Mouse (Mus musculus) large intestine, adult 2 months (tissue): Measurements from ENCODE around the gene Ang4. TPM values are rescaled to one million over a fixed set of nuclear protein-coding genes. Genes with fewer than 3 reads are reported as not detected.
"Not testable (repeated sequence)": the region's sequence is repeated elsewhere in the genome, so short reads cannot be mapped to it uniquely, and the experiment has no call there.

Experiments
- DNase-seq: peaks from one replicate; pipeline ENCODE4 v3.0.0-alpha.2; 2012; ENCODE audit warnings: low read depth, low spot score
- WGBS: fragments of 180-500 bp; shearing (Covaris S2); methylation state at CpG from one replicate; pipeline ENCODE4 v1.1.7; 2018; 5-methylcytosine and 5-hydroxymethylcytosine counted together
- polyA plus RNA-seq: library from polyadenylated mRNA; depleted of rRNA; stranded (reverse); fragments of >200 nt; gene quantifications from 2 replicates; pipeline ENCODE4 v1.2.3, GENCODE M21; 2012; rRNA removed

Ang4 gene
- polyA plus RNA-seq: 726 and 776 TPM in 2 replicates

DNA sequence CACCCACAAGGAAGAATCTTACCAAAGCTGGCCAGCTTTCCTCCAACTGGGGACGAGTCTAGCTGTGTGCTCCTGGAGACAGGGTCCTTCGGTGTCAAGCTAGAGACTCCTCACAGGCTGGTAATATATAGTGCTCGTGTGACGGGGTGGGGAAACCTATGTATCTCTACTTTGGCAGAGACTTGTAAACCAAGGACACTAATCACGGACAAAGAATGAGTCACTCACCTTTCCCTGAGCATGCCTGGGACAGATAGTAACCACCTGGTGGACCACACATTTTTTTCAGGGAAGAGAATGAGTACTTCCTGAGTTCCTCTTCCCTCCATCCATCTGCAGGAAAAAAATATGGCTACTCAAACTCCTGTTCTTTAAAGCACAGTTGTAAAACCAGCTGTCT is at the start of gene Ang4:
TSS of gene Ang4 (minus strand) at position 101 of the 400 bp plus-strand sequence.
- 50% methylated on average over 5 of the region's 5 CpGs for WGBS

GRCm38 (mm10) chr14:51799746-51800145 is 26.4 kb upstream of the Ang4 start, which contains the start of gene AY358078:
TSS of gene AY358078 (plus strand) at chr14:51800046.
- WGBS: 86% methylated on average over 2 of the region's 2 CpGs
- no peak for DNase-seq

More for the DNA sequence above, at the start of gene Ang4:
- DNase-seq: no peak

GRCm38 (mm10) chr14:51794106-51794505 is 20.7 kb upstream of the Ang4 start:
- peak; percentile 38 for DNase-seq
- 4% methylated on average over 2 of the region's 2 CpGs for WGBS

GRCm38 (mm10) chr14:51789196-51789595 is 15.8 kb upstream of the Ang4 start:
- WGBS: 89% methylated on average over 2 of the region's 2 CpGs
- DNase-seq: no peak

DNA sequence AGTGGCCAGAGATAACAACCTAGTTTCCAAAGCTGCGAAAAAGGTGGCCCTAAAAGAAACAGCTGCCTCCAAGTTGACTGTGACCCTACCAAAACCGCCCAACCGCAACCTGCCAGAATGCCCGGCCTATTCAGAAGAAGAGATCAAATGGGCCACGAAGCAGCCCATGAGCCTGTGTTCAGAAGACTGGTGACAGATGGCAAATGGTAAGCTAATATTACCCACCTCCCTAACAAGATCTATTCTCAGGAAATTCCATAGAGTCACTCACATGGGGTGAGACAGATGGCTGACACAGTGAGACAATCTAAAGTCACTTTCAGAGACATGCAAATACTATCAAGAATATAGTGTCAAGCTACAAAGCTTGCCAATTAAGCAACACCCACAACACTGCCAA is 13.7 kb upstream of the Ang4 start:
- WGBS: 75% methylated on average over 5 of the region's 5 CpGs
- peak; percentile 22 for DNase-seq

DNA sequence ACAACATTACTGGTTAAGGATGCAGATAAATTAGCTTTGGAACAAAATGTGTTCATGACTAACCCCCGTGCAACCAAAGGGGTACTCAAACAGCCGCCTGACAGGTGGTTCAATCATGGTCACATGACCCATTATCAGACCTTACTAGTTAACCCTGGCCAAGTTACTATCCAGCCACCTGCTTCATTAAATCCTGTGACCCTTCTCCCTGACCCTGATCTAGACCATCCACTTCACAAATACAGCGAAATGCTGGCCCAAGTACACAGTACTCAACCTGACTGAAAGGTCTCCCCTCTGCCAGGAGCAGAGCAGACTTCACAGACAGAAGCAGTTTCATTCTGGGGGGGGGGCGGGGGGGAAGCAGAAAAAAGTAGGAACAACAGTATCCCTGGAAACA is 12.9 kb upstream of the Ang4 start:
- 68% methylated on average over 4 of the region's 4 CpGs for WGBS
- DNase-seq: no peak

DNA sequence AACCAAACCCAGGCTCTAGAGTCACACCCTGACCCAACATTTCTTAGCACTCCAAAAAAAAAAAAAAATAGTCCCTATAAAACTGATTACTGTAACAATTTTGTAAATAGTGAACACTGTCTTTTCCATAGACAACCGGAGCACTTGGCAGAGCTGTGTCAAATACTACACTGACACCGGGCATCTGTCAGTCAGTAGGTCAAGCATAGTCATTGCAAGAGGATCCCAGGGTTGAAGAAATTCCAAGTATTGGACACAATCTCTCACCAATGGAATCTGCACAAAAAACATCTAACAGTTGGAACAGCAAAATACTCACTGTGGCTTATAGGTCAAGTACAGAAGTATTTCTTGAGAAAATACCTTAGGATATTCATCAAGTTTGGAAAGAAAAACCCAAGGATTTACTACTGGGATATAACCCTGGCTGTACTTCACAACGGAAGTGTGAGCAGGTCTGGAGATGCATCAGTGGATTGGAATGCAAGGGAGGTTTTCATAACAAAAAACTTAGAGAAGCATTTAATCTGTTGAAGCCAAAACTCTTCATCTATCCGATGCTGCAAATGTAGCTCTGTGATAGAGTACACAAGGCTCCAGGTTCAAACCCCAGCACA is 5.6 kb upstream of the Ang4 start:
- DNase-seq: no peak
- 70% methylated on average over 4 of the region's 4 CpGs for WGBS

GRCm38 (mm10) chr14:51777791-51778190 is 4.4 kb upstream of the Ang4 start:
- 92% methylated on average over 1 of the region's 1 CpGs for WGBS

GRCm38 (mm10) chr14:51771378-51771777 is 2.0 kb downstream of the Ang4 start:
- WGBS: 64% methylated on average over 1 of the region's 1 CpGs
- DNase-seq: not testable (repeated sequence)

More at GRCm38 (mm10) chr14:51777791-51778190, 4.4 kb upstream of the Ang4 start:
- no peak for DNase-seq

- 74% methylated on average over 2 of the region's 2 CpGs for WGBS
- DNase-seq: no peak
These were observed 17.4 kb downstream of the Ang4 start for GRCm38 (mm10) chr14:51755944-51756343.

DNA sequence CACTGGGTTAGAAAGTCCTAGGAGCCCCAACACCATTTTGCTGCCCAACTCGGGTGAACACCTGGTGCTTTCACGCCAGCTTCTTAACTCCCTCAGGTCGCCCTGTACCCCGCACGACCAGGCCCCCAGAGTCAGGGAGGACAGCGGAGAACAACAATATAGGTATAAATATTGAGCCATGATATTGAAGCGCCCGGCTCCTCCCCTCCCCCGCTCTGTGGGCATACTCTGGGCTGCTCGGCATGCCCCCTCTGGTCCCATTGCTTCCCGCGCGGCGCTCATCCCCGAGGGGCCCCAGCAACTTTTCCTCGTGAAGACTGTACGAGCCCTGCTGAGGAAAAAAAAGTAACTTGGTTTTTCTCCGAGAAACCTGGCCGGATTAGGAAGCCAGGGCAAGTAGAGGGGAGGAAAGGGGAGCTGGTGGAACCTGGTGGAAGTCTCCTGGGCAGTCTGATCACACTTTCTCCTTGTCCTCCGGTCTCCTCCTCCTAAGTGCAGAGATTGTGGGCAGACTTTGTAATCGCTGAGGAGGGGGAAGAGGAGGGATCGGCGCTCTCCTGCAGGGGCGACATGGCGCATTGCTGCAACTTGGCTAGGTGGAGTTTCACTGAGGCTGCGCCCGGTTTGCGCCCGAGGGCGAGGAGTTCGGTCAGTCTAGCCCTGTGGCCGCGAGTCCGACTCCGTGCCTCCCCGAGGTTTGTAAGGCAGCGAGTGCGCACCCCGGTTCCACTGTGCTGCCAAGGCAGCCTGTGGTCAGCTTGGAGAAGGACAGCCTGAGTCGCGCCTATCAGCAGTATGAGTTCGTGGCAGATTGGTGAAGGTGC is 32.8 kb downstream of the Ang4 start:
- 1% methylated on average over 42 of the region's 42 CpGs for WGBS
- DNase-seq: no peak

DNA sequence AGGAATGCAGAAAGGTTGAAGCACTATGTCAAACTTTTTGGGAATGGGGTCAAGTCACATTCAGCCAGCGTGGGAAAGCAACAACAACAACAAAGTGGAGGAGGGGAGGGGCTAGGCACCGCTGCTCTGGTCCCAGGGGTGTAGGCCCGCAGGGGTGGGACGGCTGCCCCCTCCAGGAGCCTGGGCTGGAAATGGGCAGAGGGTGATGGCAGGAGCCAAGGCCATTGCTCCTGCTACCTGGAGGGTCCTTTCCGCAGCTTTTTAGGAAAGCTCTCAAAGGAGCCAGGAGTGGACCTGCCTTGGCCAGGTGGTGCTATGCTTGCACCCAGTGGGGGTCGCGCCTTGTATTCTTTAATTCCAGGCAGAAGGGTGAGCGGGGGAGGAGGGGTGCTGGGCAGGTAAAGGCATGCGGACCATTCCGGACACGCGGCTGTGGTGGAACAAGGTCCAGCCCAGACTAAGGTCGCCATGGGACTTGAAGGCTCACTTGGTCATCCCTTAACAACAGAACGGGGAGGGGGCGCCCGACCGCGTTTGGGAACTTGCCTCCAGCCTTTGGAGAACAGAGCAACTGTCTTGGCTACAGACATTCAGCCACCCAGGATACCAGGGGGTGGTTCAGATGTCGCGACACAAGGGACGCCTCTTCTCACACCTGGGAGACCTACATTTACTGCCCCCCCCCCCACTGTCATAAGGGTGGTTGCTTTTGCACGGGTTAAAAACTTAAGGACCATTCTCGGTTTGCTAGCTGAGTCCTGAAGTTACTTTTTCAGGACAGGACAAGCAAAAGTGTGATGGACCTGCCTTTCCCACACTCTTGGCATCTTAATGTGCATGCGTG is 34.0 kb downstream of the Ang4 start:
- no peak for DNase-seq
- 4% methylated on average over 24 of the region's 24 CpGs for WGBS

DNA sequence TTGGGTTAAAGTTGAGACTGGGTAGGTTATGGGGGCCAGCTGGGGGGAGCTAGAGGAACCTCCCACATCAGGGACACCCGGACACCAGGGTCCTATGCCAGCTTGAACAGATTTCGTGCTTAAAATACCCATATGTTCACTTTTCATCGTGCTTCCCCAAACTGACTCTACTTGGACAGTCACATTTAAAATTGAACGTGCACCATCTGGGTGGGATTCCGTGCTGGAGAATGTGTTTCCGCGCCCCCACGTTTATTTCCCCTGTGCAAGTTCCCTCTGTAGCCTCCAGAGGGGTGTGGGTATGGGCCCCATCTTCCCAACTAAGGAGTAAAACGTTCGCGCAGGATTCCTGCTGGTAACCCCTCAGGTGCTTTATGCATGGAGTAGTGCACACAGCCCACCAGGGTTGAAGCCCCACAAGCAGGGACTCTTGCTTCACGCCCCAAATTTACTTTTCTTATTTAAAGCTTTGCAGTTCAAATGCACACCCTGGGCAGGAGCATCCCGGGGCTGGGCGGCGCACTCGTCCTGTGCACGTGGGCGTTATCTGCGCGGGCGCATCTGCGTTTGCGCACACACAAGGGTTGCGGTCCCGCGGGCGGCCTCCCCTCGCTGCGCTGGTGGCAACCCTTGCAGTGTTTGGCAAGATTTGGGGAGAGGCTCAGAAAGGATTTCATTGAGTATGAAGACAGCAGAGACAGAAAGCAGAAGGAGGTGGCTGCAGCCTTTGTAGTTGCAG is 34.8 kb downstream of the Ang4 start:
- no peak for DNase-seq

DNA sequence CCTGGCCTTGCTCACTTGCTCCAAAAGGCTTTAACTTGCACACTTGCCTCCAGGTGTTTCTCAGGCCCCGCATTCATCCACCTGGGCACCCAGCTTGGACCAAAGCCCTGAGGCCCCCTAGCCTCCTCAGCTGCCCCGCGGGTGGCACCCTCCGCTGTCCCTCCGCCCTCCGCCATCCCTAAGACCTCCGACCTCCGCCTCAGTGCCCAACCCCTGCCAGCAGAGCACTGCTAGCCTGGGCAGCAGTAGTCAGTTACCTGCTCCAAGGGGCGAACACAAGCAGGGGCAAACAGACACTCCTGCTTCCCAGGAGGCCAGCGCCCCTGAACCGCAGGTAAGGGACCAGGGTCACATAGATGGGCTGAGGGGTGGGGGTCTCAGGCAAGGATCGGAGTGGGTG is 35.4 kb downstream of the Ang4 start:
- DNase-seq: no peak
- WGBS: 26% methylated on average over 12 of the region's 12 CpGs

More for the DNA sequence above, 34.8 kb downstream of the Ang4 start:
- 4% methylated on average over 29 of the region's 29 CpGs for WGBS

DNA sequence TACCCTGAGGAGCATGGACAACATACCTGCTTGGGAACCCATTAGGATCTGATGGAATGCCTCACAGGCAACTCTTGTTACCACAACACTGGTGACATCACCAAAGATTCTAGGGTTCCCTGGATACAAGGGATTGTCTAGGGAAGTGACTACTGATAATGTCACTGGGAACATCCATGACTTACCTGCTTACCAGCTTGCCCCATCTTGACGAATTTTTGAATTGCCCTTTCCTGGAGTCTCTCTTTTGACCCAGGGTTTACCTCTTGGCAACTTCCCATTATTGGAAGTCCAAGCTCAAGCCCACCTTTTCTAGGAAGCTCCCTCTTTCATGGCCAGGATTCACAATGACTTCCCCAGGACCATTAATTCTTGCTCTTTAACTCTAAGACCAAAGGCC is 56.3 kb downstream of the Ang4 start, which contains the start of gene Gm5800:
TSS of gene Gm5800 (minus strand) at position 101 of the 400 bp plus-strand sequence.
- WGBS: 53% methylated on average over 1 of the region's 1 CpGs
- no peak for DNase-seq
